Mouse (Mus musculus): ENCODE measurements around the gene Olfr170.
"Not testable (repeated sequence)": the region's sequence is repeated elsewhere in the genome, so short reads cannot be mapped to it uniquely, and the experiment has no call there.

Olfr170 gene

GRCm38 (mm10) chr16:19611782-19612181 lies at the start of gene Olfr170:
TSS of gene Olfr170 (minus strand) at chr16:19611882.
- DNase-seq (ENCODE audit: low spot score): not testable (repeated sequence)

- no peak for DNase-seq (ENCODE audit: low spot score)
Measured at GRCm38 (mm10) chr16:19629816-19630215, 18.1 kb upstream of the Olfr170 start, which contains the start of gene Olfr171. TSS of gene Olfr171 (minus strand) at chr16:19629916.

DNA sequence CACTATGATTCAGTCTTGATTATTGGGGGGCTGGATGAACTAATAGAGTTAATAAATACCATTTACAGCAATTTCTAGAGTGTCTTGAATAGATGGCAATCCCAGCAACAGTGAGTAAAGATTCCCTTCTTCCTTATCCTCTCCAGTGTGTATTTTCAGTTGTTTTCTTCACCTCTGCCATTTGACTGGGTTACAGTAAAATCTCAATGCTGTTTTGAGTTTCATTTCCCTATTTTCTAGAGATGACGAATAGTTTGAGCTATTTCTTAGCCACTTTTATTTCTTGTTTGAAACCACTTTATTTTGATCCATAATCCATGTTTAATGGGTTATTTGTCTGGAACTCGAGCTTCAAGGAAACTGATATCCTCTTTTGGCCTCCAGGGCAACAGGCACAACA lies 8.5 kb downstream of the Olfr170 start:
- DNase-seq (ENCODE audit: low spot score): no peak

DNA sequence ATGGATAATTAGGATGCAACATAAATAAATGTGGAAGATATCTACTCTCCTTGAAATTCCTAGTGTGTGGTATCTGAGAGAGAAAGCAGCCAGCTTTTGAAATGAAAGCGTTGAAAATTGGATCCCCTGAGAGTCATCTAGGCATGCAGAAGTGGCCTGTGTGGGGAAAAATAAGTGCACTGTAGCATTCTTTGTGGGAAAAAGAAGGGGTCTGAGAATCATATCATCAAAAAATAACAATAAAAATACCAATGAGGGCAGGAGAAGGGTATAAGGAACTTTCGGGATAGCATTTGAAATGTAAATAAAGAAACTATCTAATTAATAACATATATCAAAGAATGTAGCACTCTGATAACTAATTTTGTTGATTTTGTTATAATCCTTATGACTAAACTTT lies 40.0 kb downstream of the Olfr170 start, which contains the start of gene Olfr169:
Gene Olfr169, minus strand, starts transcription at position 101 of the 400 bp plus-strand sequence.
- DNase-seq (ENCODE audit: low spot score): not testable (repeated sequence)

Measured in urinary bladder, postnatal 10 days (tissue).